Comparison of ENCODE assay signal across 11 mouse cellular contexts in the genomic region with DNA sequence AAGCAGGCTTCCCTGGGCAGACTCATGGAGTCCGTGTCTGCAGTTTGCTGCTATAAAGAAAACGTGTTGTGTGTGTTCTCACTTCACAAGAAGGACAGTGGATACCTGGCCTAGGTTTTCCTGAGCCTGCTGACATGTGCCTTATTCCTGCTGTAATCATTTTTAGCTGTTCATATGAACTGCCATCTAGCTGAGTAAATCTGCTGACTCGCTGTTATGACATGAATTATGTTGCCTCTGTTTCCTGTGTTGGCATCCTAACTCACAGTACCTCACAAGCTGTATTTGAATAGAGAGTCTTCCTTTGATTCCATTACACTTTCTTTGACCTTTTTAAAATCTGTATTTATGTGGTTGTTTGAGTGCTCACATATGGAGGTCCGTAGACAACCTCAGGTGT.
"Had no signal": no experiment of that assay in that cellular context is flagged by ENCODE, and none has a peak within 500 bp of the region (broad histone marks: within the 10 kb centered on the region; RNA-seq: fewer than 3 reads in every experiment).

No protein-coding gene starts in this region.

- DNase-seq: lung, adult 18-20 months; lung, embryonic 14.5 days; lung, postnatal 10 days; lung, postnatal 4 days; right cerebral cortex, postnatal 14 days; thymus, adult 2 months; thymus, postnatal 14 days; thymus, postnatal 36 days had no signal

- H3K27me3 ChIP-seq: midbrain, embryonic 13.5 days; midbrain, embryonic 15.5 days; neural tube, embryonic 12.5 days had no signal

- ATAC-seq: midbrain, embryonic 13.5 days; midbrain, embryonic 15.5 days had no signal

- H3K4me3 ChIP-seq: midbrain, embryonic 13.5 days; midbrain, embryonic 15.5 days; neural tube, embryonic 12.5 days had no signal

- H3K27ac ChIP-seq: midbrain, embryonic 13.5 days; midbrain, embryonic 15.5 days; neural tube, embryonic 12.5 days had no signal

- H3K4me1 ChIP-seq: midbrain, embryonic 13.5 days; midbrain, embryonic 15.5 days; neural tube, embryonic 12.5 days had no signal

- H3K9ac ChIP-seq: lung, embryonic 14.5 days; midbrain, embryonic 13.5 days; midbrain, embryonic 15.5 days; neural tube, embryonic 12.5 days had no signal

- H3K36me3 ChIP-seq: midbrain, embryonic 13.5 days; midbrain, embryonic 15.5 days; neural tube, embryonic 12.5 days had no signal
